Mouse (Mus musculus) gastrocnemius, postnatal 25 days (tissue): ENCODE results near the gene Vmn1r117. TPM values are rescaled to one million over a fixed set of nuclear protein-coding genes. Genes with fewer than 3 reads are reported as not detected.
"Not testable (repeated sequence)": the region's sequence is repeated elsewhere in the genome, so short reads cannot be mapped to it uniquely, and the experiment has no call there.

Source experiments
- DNase-seq: peaks from one replicate; pipeline ENCODE4 v3.0.0; 2022
- long read RNA-seq, 2 experiments: library from polyadenylated mRNA; stranded (forward); transcript quantifications; one replicate each; pipeline ENCODE4 v2.0.0; 2021
- total RNA-seq, 2 experiments: library from RNA; stranded (reverse); gene quantifications; 1 replicate in 1 of 2; 2 replicates in 1 of 2; pipeline ENCODE4 v1.2.3; 2021

Gene Vmn1r117
- not detected for total RNA-seq
- long read RNA-seq, experiment 1, result 0 reads
- long read RNA-seq, experiment 2, result 0 reads

- DNase-seq, result not testable (repeated sequence)
These were observed at the start of gene Vmn1r117 for GRCm38 (mm10) chr7:20884021-20884420. Vmn1r117 (minus strand) TSS chr7:20884121.

GRCm38 (mm10) chr7:20912247-20912646 lies 28.3 kb upstream of the Vmn1r117 start, which contains the start of gene Vmn1r118:
Vmn1r118 (minus strand) TSS chr7:20912347.
- not testable (repeated sequence) for DNase-seq

GRCm38 (mm10) chr7:20871956-20872355 lies 12.0 kb downstream of the Vmn1r117 start, which contains the start of gene Vmn1r116:
Vmn1r116 (plus strand) TSS chr7:20872256.
- not testable (repeated sequence) for DNase-seq

GRCm38 (mm10) chr7:20844885-20845284 lies 39.0 kb downstream of the Vmn1r117 start, which contains the start of gene Vmn1r115:
Vmn1r115 (minus strand) TSS chr7:20844985.
- DNase-seq, result not testable (repeated sequence)

Other genes with a start within 250 kb of the Vmn1r117 start
- not detected for gene Vmn1r107, start 215.2 kb downstream of the Vmn1r117 start, total RNA-seq
- not detected for gene Vmn1r111, start 180.9 kb downstream of the Vmn1r117 start, total RNA-seq
- not detected for gene Gm10668, start 153.5 kb downstream of the Vmn1r117 start, total RNA-seq
- not detected for gene Vmn1r112, start 112.9 kb downstream of the Vmn1r117 start, total RNA-seq
- not detected for gene Vmn1r113, start 96.8 kb downstream of the Vmn1r117 start, total RNA-seq
- not detected for gene Vmn1r114, start 71.9 kb downstream of the Vmn1r117 start, total RNA-seq
- not detected for gene Vmn1r115, start 39.1 kb downstream of the Vmn1r117 start, total RNA-seq
- gene Vmn1r116, start 11.9 kb downstream of the Vmn1r117 start, total RNA-seq, result not detected
- gene Vmn1r118, start 28.2 kb upstream of the Vmn1r117 start, total RNA-seq, result not detected
- gene Vmn1r119, start 128.3 kb upstream of the Vmn1r117 start, total RNA-seq, result not detected
- gene Vmn1r120, start 169.7 kb upstream of the Vmn1r117 start, total RNA-seq, result not detected
- not detected for gene Vmn1r121, start 214.4 kb upstream of the Vmn1r117 start, total RNA-seq